Mouse (Mus musculus): ENCODE data around the gene Eif3k.

- TF ChIP-seq POLR2A (IDR thresholded peaks at IDR 0.05; ENCODE audit: borderline replicate concordance, extremely low read depth, insufficient read depth, insufficient read length, poor library complexity, severe bottlenecking): no peak
- no peak for TF ChIP-seq CTCF (IDR thresholded peaks at IDR 0.05; ENCODE audit: borderline replicate concordance, extremely low read depth, insufficient read depth, insufficient read length)
Observed at GRCm38 (mm10) chr7:28963399-28963923, 18.2 kb downstream of the Eif3k start.
